Mouse (Mus musculus) forebrain, embryonic 16.5 days (tissue): Measurements from ENCODE around the gene Dclk2. TPM values are rescaled to one million over a fixed set of nuclear protein-coding genes. Genes with fewer than 3 reads are reported as not detected.

ENCODE experiments used
- ATAC-seq: fragments of 200-750 bp; cut with Nextera tagmentation; 2 replicates; pipeline ENCODE4 v1.8.0; 2017; ENCODE audit warnings: mild to moderate bottlenecking, moderate library complexity
- H3K27ac ChIP-seq: fragments of 300-500 bp; sonication (generic); 2 replicates; pipeline ENCODE4 v1.5.1; 2014; ENCODE audit warnings: low read length, control low read depth
- H3K27me3 ChIP-seq: fragments of 300-500 bp; sonication (generic); replicated peaks from 2 replicates; pipeline ENCODE4 v1.6.1; 2014; ENCODE audit warnings: low read length; ENCODE audit not compliant: control insufficient read depth, insufficient read depth
- H3K36me3 ChIP-seq: fragments of 300-500 bp; sonication (generic); 2 replicates; pipeline ENCODE4 v1.6.1; 2014; ENCODE audit not compliant: control insufficient read depth, insufficient read depth
- H3K4me1 ChIP-seq: fragments of 300-500 bp; sonication (generic); replicated peaks from 2 replicates; pipeline ENCODE4 v1.6.1; 2014; ENCODE audit warnings: low read length; ENCODE audit not compliant: control insufficient read depth, insufficient read depth
- H3K4me2 ChIP-seq: fragments of 300-500 bp; sonication (generic); 2 replicates; pipeline ENCODE4 v1.6.1; 2014; ENCODE audit warnings: mild to moderate bottlenecking, low read length, control low read depth
- H3K4me3 ChIP-seq: fragments of 300-500 bp; sonication (generic); replicated peaks from 2 replicates; pipeline ENCODE4 v1.5.1; 2014; ENCODE audit warnings: mild to moderate bottlenecking, low read length, control low read depth
- H3K9ac ChIP-seq: fragments of 300-500 bp; sonication (generic); replicated peaks from 2 replicates; pipeline ENCODE4 v1.6.1; 2014; ENCODE audit warnings: low read depth, low read length, control low read depth
- H3K9me3 ChIP-seq: fragments of 300-500 bp; sonication (generic); 2 replicates; pipeline ENCODE4 v1.6.1; 2016; ENCODE audit warnings: low read length; ENCODE audit not compliant: control insufficient read depth
- WGBS: fragments of 180-500 bp; shearing (Covaris S2); extraction: QIAGEN DNeasy Blood & Tissue Kit; methylation state at CpG from one replicate; pipeline ENCODE4 v1.1.7; 2014; 5-methylcytosine and 5-hydroxymethylcytosine counted together
- polyA plus RNA-seq: library from polyadenylated mRNA; unstranded; fragments of >200 nt; fragmentation: Nextera tagmentation; extraction: Ambion mirVana; gene quantifications from 2 replicates; pipeline ENCODE4 v1.2.1, GENCODE M21; 2015

Dclk2 gene
- polyA plus RNA-seq, 1 experiment from 2014 or later = 102 TPM

- no peak overlapping the region for H3K9ac ChIP-seq
- peaks cover 14% of the 10 kb centered on the region for H3K4me1 ChIP-seq
- H3K27ac ChIP-seq = no peak overlapping the region
- H3K9me3 ChIP-seq = no peaks in the 10 kb centered on the region
- 18% methylated on average over 3 of the region's 3 CpGs for WGBS
- no peak for ATAC-seq
- no peaks in the 10 kb centered on the region for H3K27me3 ChIP-seq
- no peaks in the 10 kb centered on the region for H3K36me3 ChIP-seq
- no peak overlapping the region for H3K4me3 ChIP-seq
- no peak overlapping the region for H3K4me2 ChIP-seq
Measured at GRCm38 (mm10) chr3:86839606-86840005, 81.0 kb downstream of the Dclk2 start.

GRCm38 (mm10) chr3:86837386-86837785, 83.3 kb downstream of the Dclk2 start:
- no peaks in the 10 kb centered on the region for H3K9me3 ChIP-seq
- H3K36me3 ChIP-seq = no peaks in the 10 kb centered on the region
- H3K4me2 ChIP-seq = no peak overlapping the region
- no peak overlapping the region for H3K4me3 ChIP-seq
- 50% methylated on average over 5 of the region's 5 CpGs for WGBS
- no peak overlapping the region for H3K9ac ChIP-seq
- H3K27me3 ChIP-seq = no peaks in the 10 kb centered on the region
- H3K4me1 ChIP-seq = peaks cover 26% of the 10 kb centered on the region
- H3K27ac ChIP-seq = no peak overlapping the region
- no peak for ATAC-seq

GRCm38 (mm10) chr3:86835180-86835579, 85.5 kb downstream of the Dclk2 start:
- Histone ChIP-seq H3K9ac (no peak overlapping the region), H3K4me2 (no peak overlapping the region), H3K9me3 (no peaks in the 10 kb centered on the region), H3K4me1 (peaks cover 37% of the 10 kb centered on the region), H3K27me3 (no peaks in the 10 kb centered on the region), H3K36me3 (no peaks in the 10 kb centered on the region; the same call in 1 of the 2 replicates), H3K27ac (no peak overlapping the region), H3K4me3 (no peak overlapping the region)
- ATAC-seq = no peak
- 86% methylated on average over 4 of the region's 4 CpGs for WGBS

GRCm38 (mm10) chr3:86834341-86834740, 86.3 kb downstream of the Dclk2 start:
- 0 out of 2 replicates have a peak overlapping the region, but pooled peaks have one; percentile 10 for H3K27ac ChIP-seq
- no peak for ATAC-seq
- H3K9ac ChIP-seq = no peak overlapping the region

GRCm38 (mm10) chr3:86832591-86833267, 87.9 kb downstream of the Dclk2 start:
- Histone ChIP-seq H3K4me3 (no peak overlapping the region), H3K9ac (0 out of 2 replicates have a peak overlapping the region, but pooled peaks have one; percentile 4), H3K4me2 (peak overlapping the region; percentile 29), H3K36me3 (no peaks in the 10 kb centered on the region; the same call in 1 of the 2 replicates), H3K9me3 (no peaks in the 10 kb centered on the region), H3K27me3 (no peaks in the 10 kb centered on the region), H3K27ac (peak overlapping the region; percentile 76), H3K4me1 (peaks cover 33% of the 10 kb centered on the region)
- 6% methylated on average over 14 of the region's 14 CpGs for WGBS
- ATAC-seq = peak; percentile 84

More at GRCm38 (mm10) chr3:86834341-86834740, 86.3 kb downstream of the Dclk2 start:
- Histone ChIP-seq H3K36me3 (no peaks in the 10 kb centered on the region; the same call in 1 of the 2 replicates), H3K4me3 (no peak overlapping the region), H3K9me3 (no peaks in the 10 kb centered on the region), H3K4me1 (peaks cover 33% of the 10 kb centered on the region), H3K27me3 (no peaks in the 10 kb centered on the region), H3K4me2 (no peak overlapping the region)
- 45% methylated on average over 7 of the region's 7 CpGs for WGBS

- H3K27ac ChIP-seq = peak overlapping the region; percentile 76
- H3K4me2 ChIP-seq = peak overlapping the region; percentile 8
- no peaks in the 10 kb centered on the region for H3K27me3 ChIP-seq
- H3K36me3 ChIP-seq = no peaks in the 10 kb centered on the region; the same call in none of the 2 replicates
- no peak overlapping the region for H3K4me3 ChIP-seq
- WGBS = 19% methylated on average over 8 of the region's 8 CpGs
- ATAC-seq = peak; percentile 21; the same call in 1 of the 2 replicates
- H3K9ac ChIP-seq = no peak overlapping the region
- no peaks in the 10 kb centered on the region for H3K9me3 ChIP-seq
- peaks cover 33% of the 10 kb centered on the region for H3K4me1 ChIP-seq
Measured at GRCm38 (mm10) chr3:86832115-86832514, 88.5 kb downstream of the Dclk2 start.

- Histone ChIP-seq H3K4me2 (no peak overlapping the region), H3K9ac (no peak overlapping the region), H3K4me3 (no peak overlapping the region), H3K36me3 (no peaks in the 10 kb centered on the region; the same call in none of the 2 replicates), H3K9me3 (no peaks in the 10 kb centered on the region), H3K27ac (no peak overlapping the region), H3K4me1 (peaks cover 11% of the 10 kb centered on the region), H3K27me3 (no peaks in the 10 kb centered on the region)
- WGBS = 91% methylated on average over 3 of the region's 3 CpGs
- ATAC-seq = no peak
Measured at GRCm38 (mm10) chr3:86827506-86827905, 93.1 kb downstream of the Dclk2 start.

- WGBS = 60% methylated on average over 3 of the region's 3 CpGs
- ATAC-seq = no peak
- H3K9ac ChIP-seq = no peak overlapping the region
- no peak overlapping the region for H3K4me3 ChIP-seq
- no peak overlapping the region for H3K27ac ChIP-seq
- H3K4me2 ChIP-seq = no peak overlapping the region
- peaks cover 14% of the 10 kb centered on the region for H3K4me1 ChIP-seq
- H3K27me3 ChIP-seq = no peaks in the 10 kb centered on the region
- no peaks in the 10 kb centered on the region; the same call in 1 of the 2 replicates for H3K36me3 ChIP-seq
- H3K9me3 ChIP-seq = no peaks in the 10 kb centered on the region
Measured at GRCm38 (mm10) chr3:86821383-86821782, 99.3 kb downstream of the Dclk2 start.

- H3K9ac ChIP-seq = no peak overlapping the region
- no peak for ATAC-seq
- H3K36me3 ChIP-seq = no peaks in the 10 kb centered on the region; the same call in 1 of the 2 replicates
- H3K4me2 ChIP-seq = no peak overlapping the region
- WGBS = 87% methylated on average over 10 of the region's 10 CpGs
- no peak overlapping the region for H3K27ac ChIP-seq
- H3K4me3 ChIP-seq = no peak overlapping the region
- H3K27me3 ChIP-seq = no peaks in the 10 kb centered on the region
- peaks cover 14% of the 10 kb centered on the region for H3K4me1 ChIP-seq
- H3K9me3 ChIP-seq = no peaks in the 10 kb centered on the region
Measured at GRCm38 (mm10) chr3:86820344-86820743, 100.3 kb downstream of the Dclk2 start.
